Mouse (Mus musculus) frontal cortex, postnatal 10 days (tissue): ENCODE data around the gene Arfgef3.
A peak's percentile ranks its signal among the peaks of the same experiment; 100 is the strongest.
"Not testable (repeated sequence)": the region's sequence is repeated elsewhere in the genome, so short reads cannot be mapped to it uniquely, and the experiment has no call there.

ENCODE experiments used
- DNase-seq, 2 experiments: peaks; one replicate each; pipeline ENCODE4 v3.0.0; 2022; ENCODE audit warnings: low spot score in 2 of 2, mixed read lengths in 1 of 2

Arfgef3 gene

DNA sequence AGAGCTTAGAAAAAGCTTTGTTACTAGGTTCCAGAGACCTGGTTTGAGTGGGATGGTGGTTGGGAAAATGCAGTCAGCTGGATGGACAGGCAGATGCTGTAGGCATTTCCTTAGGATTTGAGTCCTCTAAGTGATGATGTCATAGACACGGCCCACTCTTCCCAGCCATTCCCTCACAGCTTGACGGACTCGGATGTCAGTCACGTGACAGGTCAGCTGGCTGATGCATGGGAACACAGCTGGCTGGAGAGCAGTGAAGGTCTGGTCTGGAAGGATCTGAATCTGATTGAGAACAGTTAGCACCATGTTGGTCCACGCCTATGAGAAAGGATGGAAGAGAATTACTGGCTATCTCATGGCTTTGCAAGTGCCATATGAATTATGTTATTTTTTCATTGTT lies 154.3 kb downstream of the Arfgef3 start:
- no peak for DNase-seq

DNA sequence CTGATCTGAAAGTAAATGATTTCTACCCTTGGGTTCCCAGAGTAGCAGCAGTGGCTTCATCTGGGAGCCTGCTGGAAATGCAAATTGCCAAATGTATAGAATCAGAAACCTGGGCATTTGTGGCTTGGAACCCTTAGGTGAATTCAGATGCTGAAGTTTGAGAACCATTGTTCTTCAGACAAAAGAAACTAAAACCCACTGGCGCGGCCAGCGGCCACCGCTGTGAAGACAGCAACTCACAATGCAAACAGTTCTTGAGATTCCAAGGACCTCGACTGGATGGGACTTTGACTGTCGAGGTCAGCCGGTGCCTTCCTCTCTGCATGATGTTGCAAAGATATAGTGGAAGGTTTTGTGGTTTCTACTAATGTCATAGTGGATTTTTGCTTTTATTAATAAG lies 159.6 kb downstream of the Arfgef3 start:
- no peak for DNase-seq

DNA sequence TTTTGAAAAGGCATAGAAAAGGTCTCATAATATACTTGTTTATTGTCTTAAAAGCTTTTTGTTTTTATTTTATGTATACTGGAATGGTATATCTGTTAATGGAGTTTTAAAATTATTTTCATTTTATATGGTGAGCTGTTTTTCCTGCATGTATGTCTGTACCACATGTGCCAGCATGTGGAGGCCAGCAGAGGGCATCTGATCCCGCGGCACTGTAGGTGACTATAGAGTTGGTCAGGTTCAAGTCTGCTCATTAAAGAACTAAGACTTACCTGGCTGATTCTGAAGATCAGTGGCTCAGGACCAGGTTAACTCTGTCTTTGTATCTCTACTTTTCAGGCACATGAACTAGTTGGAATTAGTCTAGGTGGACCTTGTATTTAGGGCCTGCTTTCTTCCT lies 171.2 kb downstream of the Arfgef3 start:
- no peak for DNase-seq

DNA sequence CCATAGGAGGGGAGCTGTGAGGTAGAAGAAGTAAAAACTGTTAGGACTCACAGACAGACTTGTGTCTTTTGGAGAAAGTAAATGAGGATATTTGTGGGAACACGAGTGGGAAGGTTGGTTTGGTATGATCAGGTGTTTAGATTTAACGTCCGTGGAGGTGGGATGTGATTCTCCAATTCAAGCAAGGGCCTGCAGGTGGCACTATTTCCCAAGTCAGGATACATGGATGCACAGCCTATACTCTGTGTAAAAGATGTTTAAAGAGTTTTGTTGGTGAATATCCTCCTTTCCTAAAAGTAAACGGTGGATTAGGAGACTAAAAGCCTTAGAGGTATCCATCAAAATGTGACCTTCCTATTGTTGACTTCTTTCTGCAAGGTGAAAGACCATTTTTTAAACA lies 180.8 kb downstream of the Arfgef3 start:
- peak in 1 of 2 experiments; percentile 32 for DNase-seq

GRCm38 (mm10) chr10:18561445-18561844 lies 182.3 kb downstream of the Arfgef3 start:
- no peak for DNase-seq

DNA sequence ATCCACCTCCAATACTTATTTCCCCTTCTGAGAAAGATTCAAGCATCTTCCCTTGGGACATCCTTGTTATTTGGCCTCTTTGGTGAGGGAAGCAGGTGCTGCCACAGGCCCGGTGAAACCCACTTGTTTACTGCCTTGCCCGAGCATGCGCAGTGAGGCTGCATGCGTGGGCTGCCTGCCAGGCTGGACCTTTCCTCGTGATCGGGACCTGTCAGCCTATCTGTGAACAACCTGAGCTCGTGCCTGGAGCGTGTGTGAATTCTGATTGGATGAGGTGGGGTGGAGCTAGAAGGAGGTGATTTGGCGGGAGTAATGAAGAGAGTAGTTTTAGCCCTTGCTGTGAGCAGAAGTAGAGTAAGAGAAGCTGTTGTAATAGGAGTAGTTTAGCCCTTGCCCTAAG lies 184.7 kb downstream of the Arfgef3 start:
- DNase-seq, result not testable (repeated sequence)

DNA sequence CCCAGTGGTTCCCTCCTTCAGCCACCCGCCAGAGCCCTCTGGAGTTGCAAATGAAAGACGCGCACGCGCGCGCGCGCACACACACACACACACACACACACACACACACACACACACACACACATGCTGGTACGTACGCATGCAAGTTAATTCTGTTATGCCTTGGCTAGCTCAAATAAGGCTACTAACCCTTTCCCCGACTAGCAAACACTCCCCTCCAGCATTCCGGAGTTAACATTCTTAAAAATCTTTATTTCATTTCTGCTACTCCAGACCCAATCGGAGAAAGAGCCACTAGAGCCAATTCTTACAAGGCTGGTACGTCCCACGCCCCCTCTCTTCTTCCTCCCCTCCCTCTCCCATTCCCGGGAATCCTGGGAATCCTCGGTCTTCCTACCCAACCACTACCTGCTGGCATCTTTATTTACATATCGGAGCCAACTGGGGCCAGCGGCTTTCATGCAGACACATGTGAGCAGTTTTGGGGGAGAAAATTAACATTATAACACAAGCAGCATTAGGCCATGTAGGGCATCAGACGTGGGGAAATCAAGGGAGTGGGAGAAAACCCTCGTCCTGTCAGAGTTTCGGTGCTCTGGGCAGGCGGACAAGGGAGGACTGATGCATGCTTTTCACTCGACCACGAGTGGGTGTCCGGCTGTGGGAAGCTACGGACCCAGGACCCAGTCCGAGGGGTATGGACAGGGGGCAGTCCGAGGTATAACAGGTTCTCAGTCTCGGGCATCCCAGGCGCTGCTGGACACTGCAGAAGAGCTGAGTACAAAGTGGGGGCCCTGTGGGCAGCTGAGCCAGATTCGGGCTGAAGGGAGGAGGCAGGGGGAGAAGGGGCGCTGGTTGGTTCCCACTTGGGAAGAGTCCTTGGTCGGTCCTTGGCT lies 194.2 kb downstream of the Arfgef3 start:
- peak in 1 of 2 experiments; percentile 17 for DNase-seq

- DNase-seq, result no peak
Observed at GRCm38 (mm10) chr10:18547381-18547780, 196.4 kb downstream of the Arfgef3 start.

DNA sequence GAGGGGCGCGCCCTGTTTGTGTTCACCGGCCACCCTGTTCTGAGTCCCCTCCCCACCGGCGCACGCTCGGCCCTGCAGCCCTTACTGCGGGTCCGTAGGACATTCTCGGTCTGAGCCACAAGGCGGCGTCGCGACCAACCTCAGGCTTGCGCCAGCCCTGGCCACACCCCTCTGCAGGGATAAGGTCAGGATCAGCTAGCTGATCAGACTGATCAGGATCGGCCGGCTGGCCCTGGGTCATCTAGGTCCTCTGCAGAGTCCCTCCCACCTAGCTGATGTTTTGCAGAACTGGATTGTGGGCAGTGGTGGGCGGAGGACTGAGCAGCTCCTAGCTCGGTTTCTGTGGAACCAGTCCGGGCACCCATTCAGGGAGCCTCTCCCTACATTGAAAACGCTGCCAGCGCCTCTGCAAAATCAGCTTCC lies 197.9 kb downstream of the Arfgef3 start, which contains the start of gene Hebp2:
TSS of gene Hebp2 (minus strand) at position 264 of the 423 bp plus-strand sequence.
- peak in 1 of 2 experiments; percentile 53 for DNase-seq

GRCm38 (mm10) chr10:18545309-18545708 lies 198.4 kb downstream of the Arfgef3 start:
- no peak for DNase-seq

GRCm38 (mm10) chr10:18536889-18537288 lies 206.9 kb downstream of the Arfgef3 start:
- DNase-seq, result no peak

- no peak for DNase-seq
Observed at GRCm38 (mm10) chr10:18532293-18532692, 211.5 kb downstream of the Arfgef3 start.
